Mouse (Mus musculus): ENCODE measurements around the gene Olfr38. TPM values are rescaled to one million over a fixed set of nuclear protein-coding genes. Genes with fewer than 3 reads are reported as not detected.

The Olfr38 gene
- polyA plus RNA-seq (2014; fragmentation: Nextera tagmentation; extraction: Ambion mirVana), result not detected in 2 replicates

DNA sequence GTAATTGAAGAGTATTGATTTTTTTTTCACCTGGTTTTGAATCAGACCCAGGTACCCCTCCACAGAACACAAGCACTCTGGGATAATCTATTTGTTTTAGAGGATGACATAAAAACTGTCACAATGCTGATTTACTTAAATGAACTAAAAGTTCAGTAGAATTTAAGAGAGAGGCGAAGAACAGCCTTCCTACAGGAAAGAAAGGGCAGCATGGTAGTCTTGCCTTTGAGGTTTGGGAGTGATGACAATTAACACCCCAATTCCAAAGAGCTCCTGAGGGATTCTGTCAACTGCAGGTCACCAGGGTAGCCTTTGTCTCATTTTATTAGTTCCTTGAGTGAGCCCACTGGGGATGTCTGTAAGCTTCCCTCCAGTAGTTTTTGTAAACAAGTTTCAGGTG lies at the start of gene Olfr38:
TSS of gene Olfr38 (plus strand) at position 301 of the 400 bp plus-strand sequence.
- no peaks in the 10 kb centered on the region for H3K27me3 ChIP-seq (ENCODE audit: control insufficient read depth, insufficient read depth, low read length)
- WGBS, result 79% methylated on average over 1 of the region's 1 CpGs
- no peak within 1 kb of the TSS for H3K27ac ChIP-seq (ENCODE audit: low read depth, low read length)
- no peak within 1 kb of the TSS for H3K9ac ChIP-seq (ENCODE audit: low read length)
- H3K9me3 ChIP-seq (ENCODE audit: control insufficient read depth, low read length), result no peaks in the 10 kb centered on the region
- no peak within 1 kb of the TSS for H3K4me3 ChIP-seq (ENCODE audit: low read depth, low read length)
- H3K4me1 ChIP-seq (replicated peaks; ENCODE audit: control insufficient read depth, insufficient read depth, low read length), result no peaks in the 10 kb centered on the region
- H3K36me3 ChIP-seq (ENCODE audit: control insufficient read depth, insufficient read depth, low read length), result no peaks in the 10 kb centered on the region
- DNase-seq (ENCODE audit: low spot score) (no peak), ATAC-seq (replicated peaks; ENCODE audit: low FRiP score) (no peak)
- no peak within 1 kb of the TSS for H3K4me2 ChIP-seq (ENCODE audit: low read depth, low read length, severe bottlenecking)

DNA sequence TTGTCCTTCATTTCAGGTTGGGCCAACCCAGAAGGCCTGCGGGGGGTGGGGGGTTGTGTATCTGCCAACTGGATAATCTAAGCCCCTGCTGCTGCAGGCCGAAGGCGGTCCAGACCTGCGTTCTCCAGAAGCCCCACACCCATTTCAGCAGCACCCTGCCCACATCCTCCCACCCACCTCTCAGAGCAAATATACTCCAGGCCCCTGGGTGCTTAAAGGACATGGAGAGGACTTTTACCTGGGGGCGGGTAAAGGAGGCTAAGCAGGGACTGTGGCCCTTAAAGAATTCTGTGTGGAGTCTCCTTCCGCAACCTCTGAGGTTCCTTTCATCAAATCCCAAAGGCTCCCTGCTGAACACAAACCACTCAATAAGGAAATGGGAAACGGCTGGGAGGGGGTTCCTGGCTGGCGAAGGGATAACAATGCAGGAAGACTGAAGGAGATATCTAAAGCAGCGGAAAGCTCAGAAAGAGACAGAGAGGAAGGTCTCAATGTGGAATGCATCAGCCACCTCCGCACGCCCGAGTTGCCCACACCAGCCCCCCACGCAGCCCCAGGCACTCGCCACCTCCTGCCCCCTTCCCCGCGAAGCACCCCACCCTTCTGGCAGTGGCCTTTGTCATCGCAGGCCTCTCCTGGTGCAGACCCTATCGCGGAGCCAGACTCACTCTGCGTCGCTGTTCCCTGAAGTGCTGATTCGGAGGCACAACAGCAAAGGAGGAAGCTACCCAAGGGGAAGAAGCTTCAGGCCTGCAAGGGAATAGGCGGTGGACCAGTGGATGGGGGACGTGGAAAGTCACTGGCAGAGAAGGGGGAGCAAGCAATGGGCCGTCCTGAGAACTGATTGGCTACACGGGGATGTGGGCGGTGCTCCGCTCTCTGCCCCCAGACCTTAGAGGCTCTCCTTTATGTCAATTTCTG lies 46.7 kb upstream of the Olfr38 start, which contains the start of gene Tcaf1:
TSS of gene Tcaf1 (minus strand) at position 798 of the 921 bp plus-strand sequence.
- Histone ChIP-seq H3K9me3 (ENCODE audit: control insufficient read depth, low read length) (no peaks in the 10 kb centered on the region), H3K4me3 (ENCODE audit: low read depth, low read length) (peak within 1 kb of the TSS; percentile 69), H3K27me3 (ENCODE audit: control insufficient read depth, insufficient read depth, low read length) (no peaks in the 10 kb centered on the region), H3K9ac (ENCODE audit: low read length) (peak within 1 kb of the TSS; percentile 84), H3K4me2 (ENCODE audit: low read depth, low read length, severe bottlenecking) (peak within 1 kb of the TSS; percentile 74), H3K4me1 (replicated peaks; ENCODE audit: control insufficient read depth, insufficient read depth, low read length) (no peaks in the 10 kb centered on the region), H3K36me3 (ENCODE audit: control insufficient read depth, insufficient read depth, low read length) (no peaks in the 10 kb centered on the region), H3K27ac (ENCODE audit: low read depth, low read length) (peak within 1 kb of the TSS; percentile 84)
- peak; percentile 89 for DNase-seq (ENCODE audit: low spot score)
- WGBS, result 1% methylated on average over 28 of the region's 28 CpGs
- peak; percentile 100 for ATAC-seq (replicated peaks; ENCODE audit: low FRiP score)

DNA sequence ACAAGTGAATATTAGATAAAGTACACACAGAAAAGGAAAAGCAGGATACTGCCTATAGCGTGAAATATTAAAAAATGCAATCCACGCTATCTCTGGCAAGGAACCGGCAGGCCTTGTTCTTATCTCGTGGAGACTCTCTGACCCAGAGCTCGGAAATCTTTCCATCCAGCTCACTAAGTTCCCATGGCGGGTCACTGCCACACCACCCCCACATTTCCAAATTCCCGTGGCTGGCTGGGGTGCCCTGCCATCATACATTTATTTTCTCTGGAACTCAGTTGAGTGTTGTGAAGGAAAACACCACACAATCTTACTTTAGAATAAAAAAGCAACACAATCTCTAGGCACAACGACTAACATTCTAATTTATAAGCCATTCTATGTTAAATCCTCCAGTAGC lies 41.5 kb upstream of the Olfr38 start:
- no peak overlapping the region for H3K4me3 ChIP-seq (ENCODE audit: low read depth, low read length)
- WGBS, result 82% methylated on average over 8 of the region's 8 CpGs

DNA sequence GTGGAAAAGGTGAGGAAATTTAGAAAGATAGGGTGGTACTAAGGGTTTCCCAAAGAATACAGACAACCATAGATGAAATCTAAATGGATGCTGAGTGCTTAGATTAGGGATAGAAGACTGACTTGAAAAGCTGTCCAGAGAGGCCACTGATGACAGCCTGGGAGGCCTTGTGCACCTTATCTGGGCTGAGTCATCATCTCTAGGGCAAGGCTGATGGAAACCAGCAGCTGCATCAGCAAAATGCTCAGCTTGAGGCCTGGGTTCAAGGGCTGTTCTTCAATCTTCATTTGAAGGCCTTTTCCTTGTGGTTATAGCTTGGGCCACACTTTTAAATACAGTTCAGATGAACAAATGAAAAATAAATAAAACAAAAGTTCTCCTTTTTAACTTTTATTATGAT lies 38.2 kb upstream of the Olfr38 start:
- ATAC-seq (replicated peaks; ENCODE audit: low FRiP score), result no peak
- no peaks in the 10 kb centered on the region for H3K27me3 ChIP-seq (ENCODE audit: control insufficient read depth, insufficient read depth, low read length)
- no peak overlapping the region for H3K9ac ChIP-seq (ENCODE audit: low read length)
- no peak overlapping the region for H3K4me3 ChIP-seq (ENCODE audit: low read depth, low read length)
- no peaks in the 10 kb centered on the region for H3K9me3 ChIP-seq (ENCODE audit: control insufficient read depth, low read length)
- no peaks in the 10 kb centered on the region for H3K36me3 ChIP-seq (ENCODE audit: control insufficient read depth, insufficient read depth, low read length)
- no peak overlapping the region for H3K4me2 ChIP-seq (ENCODE audit: low read depth, low read length, severe bottlenecking)
- no peak overlapping the region for H3K27ac ChIP-seq (ENCODE audit: low read depth, low read length)
- H3K4me1 ChIP-seq (replicated peaks; ENCODE audit: control insufficient read depth, insufficient read depth, low read length), result no peaks in the 10 kb centered on the region
- DNase-seq (ENCODE audit: low spot score), result no peak

More for the DNA sequence above, 41.5 kb upstream of the Olfr38 start:
- H3K36me3 ChIP-seq (ENCODE audit: control insufficient read depth, insufficient read depth, low read length), result no peaks in the 10 kb centered on the region
- H3K27ac ChIP-seq (ENCODE audit: low read depth, low read length), result no peak overlapping the region
- DNase-seq (ENCODE audit: low spot score) (no peak), ATAC-seq (replicated peaks; ENCODE audit: low FRiP score) (no peak)
- H3K4me1 ChIP-seq (replicated peaks; ENCODE audit: control insufficient read depth, insufficient read depth, low read length), result no peaks in the 10 kb centered on the region
- no peaks in the 10 kb centered on the region for H3K27me3 ChIP-seq (ENCODE audit: control insufficient read depth, insufficient read depth, low read length)
- no peaks in the 10 kb centered on the region for H3K9me3 ChIP-seq (ENCODE audit: control insufficient read depth, low read length)
- H3K4me2 ChIP-seq (ENCODE audit: low read depth, low read length, severe bottlenecking), result no peak overlapping the region
- H3K9ac ChIP-seq (ENCODE audit: low read length), result no peak overlapping the region

DNA sequence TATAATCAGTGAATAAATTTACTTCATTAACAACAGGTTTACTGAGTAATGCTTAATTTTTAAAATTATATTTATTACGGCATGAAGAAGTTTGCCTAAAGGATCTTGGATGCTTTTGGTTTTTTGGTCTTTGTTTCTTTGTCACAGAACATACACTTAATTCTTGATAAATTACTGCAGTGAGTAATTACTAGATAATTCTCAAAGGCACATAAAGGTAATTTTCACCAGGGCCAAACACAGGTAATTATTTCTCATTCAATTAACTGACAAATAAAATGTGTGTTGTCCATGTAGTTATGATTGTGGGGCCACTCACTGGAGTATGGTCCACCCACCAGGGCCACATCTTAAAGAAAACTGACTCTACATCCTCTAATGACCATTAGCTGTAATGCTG lies 17.1 kb upstream of the Olfr38 start, which contains the start of gene Olfr453:
TSS of gene Olfr453 (plus strand) at position 301 of the 400 bp plus-strand sequence.
- ATAC-seq (replicated peaks; ENCODE audit: low FRiP score) (no peak), DNase-seq (ENCODE audit: low spot score) (no peak)
- WGBS, result 98% methylated on average over 1 of the region's 1 CpGs
- Histone ChIP-seq H3K4me3 (ENCODE audit: low read depth, low read length) (no peak within 1 kb of the TSS), H3K27me3 (ENCODE audit: control insufficient read depth, insufficient read depth, low read length) (no peaks in the 10 kb centered on the region), H3K4me2 (ENCODE audit: low read depth, low read length, severe bottlenecking) (no peak within 1 kb of the TSS), H3K36me3 (ENCODE audit: control insufficient read depth, insufficient read depth, low read length) (no peaks in the 10 kb centered on the region), H3K4me1 (replicated peaks; ENCODE audit: control insufficient read depth, insufficient read depth, low read length) (no peaks in the 10 kb centered on the region), H3K9me3 (ENCODE audit: control insufficient read depth, low read length) (no peaks in the 10 kb centered on the region), H3K27ac (ENCODE audit: low read depth, low read length) (no peak within 1 kb of the TSS), H3K9ac (ENCODE audit: low read length) (no peak within 1 kb of the TSS)

DNA sequence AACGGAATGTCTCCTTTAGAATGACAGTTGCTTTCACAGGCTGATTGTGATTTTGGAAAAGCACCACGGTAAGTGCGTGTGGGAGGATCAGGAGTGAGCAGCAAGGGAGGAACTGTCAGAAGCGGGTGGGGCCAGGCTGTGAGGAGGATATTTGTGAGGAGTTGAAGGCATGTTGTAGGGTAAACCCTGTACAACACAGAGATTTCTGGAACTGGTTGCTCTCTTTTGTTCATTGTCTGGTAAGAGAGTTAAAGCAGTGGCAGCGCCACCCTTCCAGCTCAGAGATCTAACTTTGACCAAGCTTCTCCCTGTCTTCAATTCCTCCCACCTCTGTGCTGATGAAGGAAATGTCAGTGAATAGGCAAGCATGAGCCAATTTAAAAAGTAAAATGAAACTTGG lies 13.9 kb upstream of the Olfr38 start:
- ATAC-seq (replicated peaks; ENCODE audit: low FRiP score), result no peak
- 89% methylated on average over 5 of the region's 5 CpGs for WGBS
- H3K36me3 ChIP-seq (ENCODE audit: control insufficient read depth, insufficient read depth, low read length), result no peaks in the 10 kb centered on the region
- no peak overlapping the region for H3K4me3 ChIP-seq (ENCODE audit: low read depth, low read length)
- no peaks in the 10 kb centered on the region for H3K4me1 ChIP-seq (replicated peaks; ENCODE audit: control insufficient read depth, insufficient read depth, low read length)
- no peak for DNase-seq (ENCODE audit: low spot score)
- H3K9me3 ChIP-seq (ENCODE audit: control insufficient read depth, low read length), result no peaks in the 10 kb centered on the region
- no peaks in the 10 kb centered on the region for H3K27me3 ChIP-seq (ENCODE audit: control insufficient read depth, insufficient read depth, low read length)
- H3K4me2 ChIP-seq (ENCODE audit: low read depth, low read length, severe bottlenecking), result no peak overlapping the region
- no peak overlapping the region for H3K9ac ChIP-seq (ENCODE audit: low read length)
- H3K27ac ChIP-seq (ENCODE audit: low read depth, low read length), result no peak overlapping the region

DNA sequence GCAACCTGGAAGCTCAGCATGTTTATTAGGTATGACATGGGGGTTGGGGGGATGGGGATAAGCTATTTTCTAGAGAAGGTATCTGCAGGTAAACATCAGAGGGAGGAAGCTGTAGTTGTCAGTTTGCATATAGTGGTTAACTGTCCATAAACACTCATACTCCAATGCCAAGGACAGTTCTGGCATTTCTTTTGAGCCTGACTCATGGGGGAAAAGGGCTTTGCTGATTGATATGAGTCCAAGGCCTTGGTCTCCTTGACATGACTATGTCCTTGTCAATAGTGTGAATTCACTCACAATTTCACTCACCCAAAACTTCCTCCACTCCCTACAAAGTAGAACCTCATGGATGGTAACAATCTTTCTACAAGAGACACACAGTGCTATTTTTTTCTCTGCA lies 8.4 kb upstream of the Olfr38 start:
- Histone ChIP-seq H3K4me1 (replicated peaks; ENCODE audit: control insufficient read depth, insufficient read depth, low read length) (no peaks in the 10 kb centered on the region), H3K4me3 (ENCODE audit: low read depth, low read length) (no peak overlapping the region), H3K9ac (ENCODE audit: low read length) (no peak overlapping the region), H3K36me3 (ENCODE audit: control insufficient read depth, insufficient read depth, low read length) (no peaks in the 10 kb centered on the region), H3K27ac (ENCODE audit: low read depth, low read length) (no peak overlapping the region), H3K9me3 (ENCODE audit: control insufficient read depth, low read length) (no peaks in the 10 kb centered on the region), H3K27me3 (ENCODE audit: control insufficient read depth, insufficient read depth, low read length) (no peaks in the 10 kb centered on the region), H3K4me2 (ENCODE audit: low read depth, low read length, severe bottlenecking) (no peak overlapping the region)
- ATAC-seq (replicated peaks; ENCODE audit: low FRiP score) (no peak), DNase-seq (ENCODE audit: low spot score) (no peak)

DNA sequence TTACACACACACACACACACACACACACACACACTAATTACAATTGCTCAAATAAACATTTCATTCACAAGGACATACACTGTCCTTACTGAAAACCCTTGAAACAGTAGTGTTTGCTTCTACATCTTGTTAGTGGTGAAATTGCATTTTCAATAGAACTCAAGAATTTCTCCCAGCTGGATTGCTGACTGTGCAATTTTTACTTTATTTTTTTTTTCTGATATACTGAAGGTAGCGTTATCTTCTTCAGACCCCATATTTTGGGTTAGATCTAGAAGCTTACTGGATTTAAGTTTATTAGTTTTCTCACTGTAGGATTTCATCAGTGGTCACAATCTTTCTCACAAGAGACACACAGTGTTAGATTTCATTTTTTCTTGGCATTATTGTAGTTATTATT lies 20.9 kb downstream of the Olfr38 start:
- Histone ChIP-seq H3K4me3 (ENCODE audit: low read depth, low read length) (no peak overlapping the region), H3K4me2 (ENCODE audit: low read depth, low read length, severe bottlenecking) (no peak overlapping the region), H3K9me3 (ENCODE audit: control insufficient read depth, low read length) (no peaks in the 10 kb centered on the region), H3K27me3 (ENCODE audit: control insufficient read depth, insufficient read depth, low read length) (no peaks in the 10 kb centered on the region), H3K9ac (ENCODE audit: low read length) (no peak overlapping the region), H3K36me3 (ENCODE audit: control insufficient read depth, insufficient read depth, low read length) (no peaks in the 10 kb centered on the region), H3K27ac (ENCODE audit: low read depth, low read length) (no peak overlapping the region), H3K4me1 (replicated peaks; ENCODE audit: control insufficient read depth, insufficient read depth, low read length) (no peaks in the 10 kb centered on the region)
- 90% methylated on average over 1 of the region's 1 CpGs for WGBS
- DNase-seq (ENCODE audit: low spot score) (no peak), ATAC-seq (replicated peaks; ENCODE audit: low FRiP score) (no peak)

DNA sequence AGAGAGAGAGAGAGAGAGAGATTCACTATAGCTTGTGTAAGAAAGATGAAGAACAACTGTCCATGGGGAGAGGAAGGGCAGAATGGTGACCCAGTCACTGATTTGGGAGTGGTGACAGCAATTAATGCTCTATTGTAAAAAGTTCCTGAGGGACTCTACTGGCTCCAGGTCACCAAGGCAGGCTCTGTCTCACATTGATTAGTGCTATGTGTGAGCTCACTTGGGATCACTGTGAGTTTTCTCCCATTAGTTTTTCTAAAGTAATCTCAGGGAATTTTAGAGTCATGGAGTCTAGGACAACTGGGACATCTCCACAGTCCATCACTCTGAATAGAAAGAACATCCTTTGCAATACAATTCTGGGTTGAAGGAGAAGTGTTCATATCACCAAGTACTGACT lies 28.6 kb downstream of the Olfr38 start, which contains the start of gene Olfr452:
TSS of gene Olfr452 (plus strand) at position 301 of the 400 bp plus-strand sequence.
- H3K27me3 ChIP-seq (ENCODE audit: control insufficient read depth, insufficient read depth, low read length), result no peaks in the 10 kb centered on the region
- DNase-seq (ENCODE audit: low spot score) (no peak), ATAC-seq (replicated peaks; ENCODE audit: low FRiP score) (no peak)
- H3K9ac ChIP-seq (ENCODE audit: low read length), result no peak within 1 kb of the TSS
- no peak within 1 kb of the TSS for H3K4me3 ChIP-seq (ENCODE audit: low read depth, low read length)
- no peak within 1 kb of the TSS for H3K27ac ChIP-seq (ENCODE audit: low read depth, low read length)
- H3K36me3 ChIP-seq (ENCODE audit: control insufficient read depth, insufficient read depth, low read length), result no peaks in the 10 kb centered on the region
- no peak within 1 kb of the TSS for H3K4me2 ChIP-seq (ENCODE audit: low read depth, low read length, severe bottlenecking)
- H3K4me1 ChIP-seq (replicated peaks; ENCODE audit: control insufficient read depth, insufficient read depth, low read length), result no peaks in the 10 kb centered on the region
- H3K9me3 ChIP-seq (ENCODE audit: control insufficient read depth, low read length), result no peaks in the 10 kb centered on the region
